Mouse (Mus musculus) forebrain, embryonic 12.5 days (tissue): ENCODE results near the gene Lrfn2. TPM values are rescaled to one million over a fixed set of nuclear protein-coding genes. Genes with fewer than 3 reads are reported as not detected.

Source experiments
- ATAC-seq: fragments of 200-750 bp; cut with Nextera tagmentation; 2 replicates; pipeline ENCODE4 v1.8.0; 2017; ENCODE audit warnings: moderate TSS enrichment; ENCODE audit not compliant: low FRiP score
- H3K27ac ChIP-seq: fragments of 300-500 bp; sonication (generic); 2 replicates; pipeline ENCODE4 v1.5.1; 2016; ENCODE audit warnings: mild to moderate bottlenecking
- H3K27me3 ChIP-seq: fragments of 300-500 bp; sonication (generic); 2 replicates; pipeline ENCODE4 v1.6.1; 2016; ENCODE audit warnings: mild to moderate bottlenecking
- H3K36me3 ChIP-seq: fragments of 300-500 bp; sonication (generic); replicated peaks from 2 replicates; pipeline ENCODE4 v1.6.1; 2016; ENCODE audit warnings: mild to moderate bottlenecking
- H3K4me1 ChIP-seq: fragments of 300-500 bp; sonication (generic); 2 replicates; pipeline ENCODE4 v1.6.1; 2016
- H3K4me2 ChIP-seq: fragments of 300-500 bp; sonication (generic); 2 replicates; pipeline ENCODE4 v1.6.1; 2016; ENCODE audit warnings: mild to moderate bottlenecking, moderate library complexity
- H3K4me3 ChIP-seq: fragments of 300-500 bp; sonication (generic); replicated peaks from 2 replicates; pipeline ENCODE4 v1.5.1; 2016; ENCODE audit warnings: mild to moderate bottlenecking
- H3K9ac ChIP-seq: fragments of 300-500 bp; sonication (generic); 2 replicates; pipeline ENCODE4 v1.6.1; 2016; ENCODE audit warnings: mild to moderate bottlenecking
- H3K9me3 ChIP-seq: fragments of 300-500 bp; sonication (generic); 2 replicates; pipeline ENCODE4 v1.6.1; 2016
- WGBS: fragments of 180-500 bp; shearing (Covaris S2); methylation state at CpG from one replicate; pipeline ENCODE4 v1.1.7; 2016; 5-methylcytosine and 5-hydroxymethylcytosine counted together
- polyA plus RNA-seq: library from polyadenylated mRNA; unstranded; fragments of >200 nt; fragmentation: Nextera tagmentation; extraction: Ambion mirVana; gene quantifications from 2 replicates; pipeline ENCODE4 v1.2.1, GENCODE M21; 2016

The Lrfn2 gene
- polyA plus RNA-seq, 1 experiment from 2014 or later = 1.8 TPM

- H3K36me3 ChIP-seq = no peaks in the 10 kb centered on the region
- no peak overlapping the region for H3K4me3 ChIP-seq
- ATAC-seq = no peak
- H3K9ac ChIP-seq = no peak overlapping the region
- H3K4me1 ChIP-seq = peaks cover 9% of the 10 kb centered on the region; the same call in 1 of the 2 replicates
- no peaks in the 10 kb centered on the region for H3K9me3 ChIP-seq
- H3K4me2 ChIP-seq = no peak overlapping the region
- H3K27ac ChIP-seq = no peak overlapping the region
- 74% methylated on average over 8 of the region's 8 CpGs for WGBS
- H3K27me3 ChIP-seq = no peaks in the 10 kb centered on the region
Observed at GRCm38 (mm10) chr17:49018774-49019488, 86.8 kb downstream of the Lrfn2 start.

GRCm38 (mm10) chr17:49029556-49030268 lies 97.5 kb downstream of the Lrfn2 start:
- no peaks in the 10 kb centered on the region for H3K9me3 ChIP-seq
- peak overlapping the region; percentile 15; the same call in 1 of the 2 replicates for H3K4me2 ChIP-seq
- H3K4me1 ChIP-seq = peaks cover 21% of the 10 kb centered on the region
- no peak overlapping the region for H3K27ac ChIP-seq
- peaks cover 10% of the 10 kb centered on the region; the same call in 1 of the 2 replicates for H3K27me3 ChIP-seq
- H3K36me3 ChIP-seq = no peaks in the 10 kb centered on the region
- H3K4me3 ChIP-seq = no peak overlapping the region
- WGBS = 35% methylated on average over 11 of the region's 11 CpGs
- ATAC-seq = peak; percentile 76
- H3K9ac ChIP-seq = no peak overlapping the region

- Histone ChIP-seq H3K9me3 (no peaks in the 10 kb centered on the region), H3K4me1 (peaks cover 21% of the 10 kb centered on the region), H3K4me3 (no peak overlapping the region), H3K4me2 (no peak overlapping the region), H3K36me3 (no peaks in the 10 kb centered on the region), H3K27ac (no peak overlapping the region), H3K9ac (no peak overlapping the region), H3K27me3 (peaks cover 10% of the 10 kb centered on the region; the same call in 1 of the 2 replicates)
- no peak for ATAC-seq
- 80% methylated on average over 7 of the region's 7 CpGs for WGBS
Observed at GRCm38 (mm10) chr17:49030269-49030615, 98.1 kb downstream of the Lrfn2 start.

GRCm38 (mm10) chr17:49030841-49031240 lies 98.7 kb downstream of the Lrfn2 start:
- Histone ChIP-seq H3K27ac (no peak overlapping the region), H3K4me3 (no peak overlapping the region), H3K9ac (no peak overlapping the region), H3K36me3 (no peaks in the 10 kb centered on the region), H3K4me1 (peaks cover 21% of the 10 kb centered on the region), H3K27me3 (peaks cover 10% of the 10 kb centered on the region; the same call in 1 of the 2 replicates), H3K9me3 (no peaks in the 10 kb centered on the region), H3K4me2 (no peak overlapping the region)
- ATAC-seq = no peak
- WGBS = 75% methylated on average over 5 of the region's 5 CpGs

- no peak overlapping the region for H3K27ac ChIP-seq
- no peaks in the 10 kb centered on the region for H3K9me3 ChIP-seq
- no peak for ATAC-seq
- no peak overlapping the region for H3K4me3 ChIP-seq
- peaks cover 10% of the 10 kb centered on the region; the same call in 1 of the 2 replicates for H3K27me3 ChIP-seq
- H3K36me3 ChIP-seq = no peaks in the 10 kb centered on the region
- no peak overlapping the region for H3K9ac ChIP-seq
- no peak overlapping the region for H3K4me2 ChIP-seq
- 81% methylated on average over 8 of the region's 8 CpGs for WGBS
- peaks cover 21% of the 10 kb centered on the region for H3K4me1 ChIP-seq
Observed at GRCm38 (mm10) chr17:49031790-49032189, 99.6 kb downstream of the Lrfn2 start.

GRCm38 (mm10) chr17:49033276-49033675 lies 101.1 kb downstream of the Lrfn2 start:
- H3K4me2 ChIP-seq = no peak overlapping the region
- ATAC-seq = no peak
- H3K36me3 ChIP-seq = no peaks in the 10 kb centered on the region
- H3K9me3 ChIP-seq = no peaks in the 10 kb centered on the region
- H3K4me1 ChIP-seq = peaks cover 21% of the 10 kb centered on the region
- 0 out of 2 replicates have a peak overlapping the region, but pooled peaks have one; percentile 9 for H3K27ac ChIP-seq
- no peak overlapping the region for H3K9ac ChIP-seq
- H3K27me3 ChIP-seq = peaks cover 10% of the 10 kb centered on the region; the same call in 1 of the 2 replicates
- H3K4me3 ChIP-seq = no peak overlapping the region

- peaks cover 21% of the 10 kb centered on the region for H3K4me1 ChIP-seq
- whole genome bisulfite sequencing = 12% methylated on average over 5 of the region's 5 CpGs
- no peak for ATAC-seq
- no peak overlapping the region for H3K4me3 ChIP-seq
- no peak overlapping the region for H3K4me2 ChIP-seq
- H3K36me3 ChIP-seq = no peaks in the 10 kb centered on the region
- H3K27ac ChIP-seq = no peak overlapping the region
- H3K9me3 ChIP-seq = no peaks in the 10 kb centered on the region
- peaks cover 10% of the 10 kb centered on the region; the same call in 1 of the 2 replicates for H3K27me3 ChIP-seq
- H3K9ac ChIP-seq = no peak overlapping the region
Observed at GRCm38 (mm10) chr17:49033686-49034250, 101.6 kb downstream of the Lrfn2 start.

GRCm38 (mm10) chr17:49035052-49035451 lies 102.9 kb downstream of the Lrfn2 start:
- H3K4me3 ChIP-seq = no peak overlapping the region
- WGBS = 75% methylated on average over 6 of the region's 6 CpGs
- H3K27me3 ChIP-seq = peaks cover 10% of the 10 kb centered on the region; the same call in 1 of the 2 replicates
- no peak overlapping the region for H3K4me2 ChIP-seq
- no peak for ATAC-seq
- no peak overlapping the region for H3K27ac ChIP-seq
- no peaks in the 10 kb centered on the region for H3K36me3 ChIP-seq
- peaks cover 11% of the 10 kb centered on the region for H3K4me1 ChIP-seq
- H3K9ac ChIP-seq = no peak overlapping the region
- no peaks in the 10 kb centered on the region for H3K9me3 ChIP-seq

- Histone ChIP-seq H3K4me1 (peaks cover 8% of the 10 kb centered on the region), H3K36me3 (no peaks in the 10 kb centered on the region), H3K27me3 (0 out of 2 replicates have a peak, but pooled peaks cover 6% of the 10 kb centered on the region), H3K9me3 (no peaks in the 10 kb centered on the region), H3K27ac (no peak overlapping the region), H3K4me3 (no peak overlapping the region), H3K9ac (no peak overlapping the region), H3K4me2 (no peak overlapping the region)
- WGBS = 78% methylated on average over 8 of the region's 8 CpGs
- ATAC-seq = no peak
Observed at GRCm38 (mm10) chr17:49037163-49037950, 105.2 kb downstream of the Lrfn2 start.

GRCm38 (mm10) chr17:49043806-49044640 lies 111.8 kb downstream of the Lrfn2 start:
- Histone ChIP-seq H3K4me2 (peak overlapping the region; percentile 4; the same call in 1 of the 2 replicates), H3K4me3 (no peak overlapping the region)

GRCm38 (mm10) chr17:49047921-49048320 lies 115.7 kb downstream of the Lrfn2 start:
- Histone ChIP-seq H3K36me3 (no peaks in the 10 kb centered on the region), H3K9ac (no peak overlapping the region), H3K4me2 (no peak overlapping the region), H3K4me3 (no peak overlapping the region), H3K27me3 (no peaks in the 10 kb centered on the region; the same call in 1 of the 2 replicates), H3K9me3 (no peaks in the 10 kb centered on the region), H3K27ac (no peak overlapping the region), H3K4me1 (peaks cover 19% of the 10 kb centered on the region)
- 72% methylated on average over 4 of the region's 4 CpGs for WGBS
- no peak for ATAC-seq

More at GRCm38 (mm10) chr17:49043806-49044640, 111.8 kb downstream of the Lrfn2 start:
- WGBS = 5% methylated on average over 11 of the region's 11 CpGs
- Histone ChIP-seq H3K4me1 (peaks cover 23% of the 10 kb centered on the region), H3K27ac (peak overlapping the region; percentile 76), H3K9me3 (no peaks in the 10 kb centered on the region), H3K27me3 (no peaks in the 10 kb centered on the region; the same call in 1 of the 2 replicates), H3K36me3 (no peaks in the 10 kb centered on the region), H3K9ac (no peak overlapping the region)
- ATAC-seq = peak; percentile 93
